Mouse (Mus musculus) large intestine, adult 2 months (tissue): Measurements from ENCODE around the gene Zbtb48. TPM values are rescaled to one million over a fixed set of nuclear protein-coding genes. Genes with fewer than 3 reads are reported as not detected.
A peak's percentile ranks its signal among the peaks of the same experiment; 100 is the strongest.
"Not testable (repeated sequence)": the region's sequence is repeated elsewhere in the genome, so short reads cannot be mapped to it uniquely, and the experiment has no call there.

Source experiments
- DNase-seq: peaks from one replicate; pipeline ENCODE4 v3.0.0-alpha.2; 2012; ENCODE audit warnings: low read depth, low spot score
- WGBS: fragments of 180-500 bp; shearing (Covaris S2); methylation state at CpG from one replicate; pipeline ENCODE4 v1.1.7; 2018; 5-methylcytosine and 5-hydroxymethylcytosine counted together
- polyA plus RNA-seq: library from polyadenylated mRNA; depleted of rRNA; stranded (reverse); fragments of >200 nt; gene quantifications from 2 replicates; pipeline ENCODE4 v1.2.3, GENCODE M21; 2012

Gene Zbtb48
- polyA plus RNA-seq, 1 experiment, result 12.0 TPM

DNA sequence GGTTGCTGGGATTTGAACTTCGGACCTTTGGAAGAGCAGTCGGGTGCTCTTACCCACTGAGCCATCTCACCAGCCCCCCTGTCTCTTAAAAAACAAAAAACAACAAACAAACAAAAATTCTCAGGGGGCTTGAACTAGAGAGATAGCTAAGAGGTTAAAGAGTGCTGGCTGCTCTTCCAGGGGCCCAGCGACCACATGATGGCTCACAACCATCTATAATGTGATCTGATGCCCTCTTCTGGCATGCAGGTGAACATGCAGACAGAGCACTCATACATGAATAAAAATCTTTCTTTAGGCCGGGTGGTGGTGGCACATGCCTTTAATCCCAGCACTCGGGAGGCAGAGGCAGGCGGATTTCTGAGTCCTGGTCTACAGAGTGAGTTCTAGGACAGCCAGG, 9.0 kb upstream of the Zbtb48 start:
- 88% methylated on average over 6 of the region's 6 CpGs for WGBS
- DNase-seq, result not testable (repeated sequence)

DNA sequence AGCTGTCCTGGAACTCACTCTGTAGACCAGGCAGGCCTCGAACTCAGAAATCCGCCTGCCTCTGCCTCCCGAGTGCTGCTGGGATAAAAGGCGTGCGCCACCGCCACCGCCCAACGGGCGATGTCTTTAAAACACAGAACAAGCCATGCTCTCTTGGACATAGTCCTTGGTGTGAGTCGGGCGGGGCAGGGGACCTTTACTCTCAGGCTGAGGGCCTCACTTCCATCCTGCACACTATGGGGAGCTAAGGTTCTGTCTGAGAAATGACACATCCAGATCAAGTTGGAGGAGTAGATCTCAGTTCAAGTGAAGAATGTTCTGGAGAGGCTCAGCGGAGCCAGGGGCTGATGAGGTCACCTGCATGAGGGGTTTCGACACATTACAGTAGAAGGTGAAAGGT, 5.5 kb upstream of the Zbtb48 start:
- no peak for DNase-seq
- WGBS, result 73% methylated on average over 13 of the region's 13 CpGs

DNA sequence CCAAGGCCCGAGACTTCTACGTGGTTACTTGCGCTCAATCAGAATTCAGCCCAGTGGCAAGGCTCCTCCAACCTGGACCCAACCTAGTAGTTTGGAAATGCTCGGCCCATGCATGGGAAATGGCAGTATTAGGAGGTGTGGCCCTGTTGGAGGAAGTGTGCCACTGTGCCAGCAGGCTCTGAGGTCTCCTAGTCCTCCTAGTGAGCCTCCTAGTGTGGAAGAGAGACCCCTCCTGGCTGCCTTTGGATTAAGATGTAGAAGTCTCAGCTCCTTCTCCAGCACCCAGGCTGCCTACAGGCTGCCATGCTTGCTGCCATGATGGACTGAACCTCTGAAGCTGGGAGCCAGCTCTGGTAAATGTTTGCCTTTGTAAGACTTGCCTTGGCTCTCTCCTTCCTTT, 2.5 kb upstream of the Zbtb48 start:
- no peak for DNase-seq
- 65% methylated on average over 4 of the region's 4 CpGs for WGBS

DNA sequence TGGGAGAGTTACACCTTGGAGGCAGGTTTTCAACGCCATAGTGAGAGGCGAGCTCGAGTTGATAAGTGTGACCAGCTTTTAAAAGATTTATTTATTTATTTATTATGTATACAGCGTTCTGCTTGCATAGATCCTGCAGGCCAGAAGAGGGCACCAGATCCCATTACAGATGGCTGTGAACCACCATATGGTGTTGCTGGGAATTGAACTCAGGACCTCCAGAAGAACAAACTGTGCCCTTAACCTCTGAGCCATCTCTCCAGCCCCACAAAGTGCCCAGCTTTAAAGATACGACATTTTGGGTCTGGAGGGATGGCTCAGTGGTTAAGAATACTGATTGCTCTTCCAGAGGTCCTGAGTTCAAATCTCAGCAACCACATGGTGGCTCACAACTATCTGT, 1.6 kb upstream of the Zbtb48 start:
- no peak for DNase-seq
- 33% methylated on average over 5 of the region's 5 CpGs for WGBS

DNA sequence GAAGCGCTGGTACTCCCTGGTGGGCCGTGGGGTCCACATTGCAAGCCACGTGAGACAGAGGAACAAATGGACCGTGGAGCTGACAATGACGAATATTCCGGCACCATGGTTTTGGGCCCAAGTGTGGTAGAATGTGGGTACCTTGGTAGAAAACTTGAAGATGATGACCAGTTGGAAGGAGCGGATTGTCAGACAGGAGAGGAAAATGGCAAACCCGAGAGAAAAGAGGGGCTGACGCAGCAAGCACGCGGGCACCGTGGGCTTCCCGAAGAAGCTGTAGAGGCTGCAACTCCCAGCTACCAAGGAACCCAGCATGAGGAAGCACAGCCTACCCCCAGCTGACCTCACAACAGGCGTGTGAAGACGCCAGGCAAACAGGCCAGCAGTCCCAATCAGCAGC, 985 bp upstream of the Zbtb48 start:
- WGBS, result 64% methylated on average over 15 of the region's 15 CpGs
- DNase-seq, result no peak

DNA sequence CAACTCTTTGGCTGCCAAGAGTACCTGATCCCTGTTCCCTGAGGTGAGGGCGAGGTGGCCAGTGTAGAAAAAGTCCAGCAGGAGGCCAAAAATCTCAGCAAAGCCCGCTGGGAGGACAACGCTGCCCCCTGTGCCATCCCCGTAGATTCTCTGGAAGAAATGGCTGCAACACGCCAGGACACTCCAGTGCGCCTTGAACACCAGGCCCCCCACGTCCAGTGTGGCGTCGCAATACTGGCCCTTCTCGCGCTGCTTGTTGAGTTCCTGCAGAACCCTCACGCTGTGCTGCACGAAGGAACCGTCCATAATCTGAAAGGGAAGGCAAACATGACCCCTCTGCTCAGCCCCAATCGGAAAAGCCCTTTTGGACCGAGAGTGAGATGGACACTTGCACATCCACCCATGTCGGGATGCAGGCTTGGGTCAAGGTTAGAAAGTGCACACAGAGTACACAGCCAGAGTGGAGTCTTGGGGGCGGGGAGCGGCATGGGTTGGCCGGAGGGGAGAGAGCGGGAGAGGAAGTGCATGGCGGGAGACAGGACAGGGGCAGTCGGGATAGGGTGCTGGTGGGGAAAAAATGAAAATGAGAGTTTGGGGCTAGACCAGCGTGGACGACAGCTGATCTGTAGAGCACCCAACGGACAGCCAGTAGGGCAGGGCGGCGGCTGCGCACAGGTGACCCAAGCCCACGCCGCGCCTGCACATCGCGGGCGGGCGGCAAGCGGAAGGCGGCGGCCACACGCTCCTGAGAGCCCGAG, 541 bp downstream of the Zbtb48 start:
- DNase-seq, result no peak
- 1% methylated on average over 41 of the region's 41 CpGs for WGBS

DNA sequence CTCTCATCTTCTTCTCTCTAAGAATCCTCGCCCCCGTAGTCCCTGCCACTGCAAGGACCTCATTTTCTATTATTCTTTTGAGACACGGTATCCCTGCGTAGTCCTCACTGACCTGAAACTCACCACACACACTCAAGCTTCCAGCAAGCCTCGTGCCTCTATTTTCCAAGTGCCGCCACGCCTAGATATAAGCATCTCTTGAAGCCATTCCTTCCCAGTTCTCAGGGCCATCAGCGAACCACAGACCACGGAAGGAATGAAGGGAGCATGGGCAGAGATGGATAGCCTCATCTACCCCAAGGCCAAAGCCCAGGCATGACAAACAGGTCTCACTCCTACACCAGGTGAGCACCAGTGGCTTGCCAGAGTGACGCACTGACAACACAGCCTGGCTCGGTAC, 2.9 kb downstream of the Zbtb48 start:
- 85% methylated on average over 11 of the region's 11 CpGs for WGBS
- DNase-seq, result no peak

DNA sequence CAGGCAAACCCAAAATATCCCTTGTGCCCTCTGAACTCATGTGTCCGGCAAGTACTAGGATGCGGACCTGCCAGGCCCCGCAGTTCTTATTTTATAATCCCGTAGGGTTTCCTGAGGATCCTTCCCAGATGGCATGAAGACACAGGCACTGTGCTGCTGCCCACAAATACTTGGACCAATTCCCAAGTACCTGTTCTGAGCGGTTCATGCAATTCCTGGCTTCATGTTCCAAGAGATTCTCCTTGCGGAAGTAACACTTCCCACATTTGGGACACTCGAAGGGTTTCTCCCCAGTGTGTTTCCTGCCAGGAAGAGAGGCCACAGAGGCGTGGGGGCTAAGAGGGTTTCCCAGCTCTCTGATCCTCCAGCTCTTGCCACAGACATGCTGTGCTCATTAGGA, 5.0 kb downstream of the Zbtb48 start:
- no peak for DNase-seq
- WGBS, result 86% methylated on average over 8 of the region's 8 CpGs

DNA sequence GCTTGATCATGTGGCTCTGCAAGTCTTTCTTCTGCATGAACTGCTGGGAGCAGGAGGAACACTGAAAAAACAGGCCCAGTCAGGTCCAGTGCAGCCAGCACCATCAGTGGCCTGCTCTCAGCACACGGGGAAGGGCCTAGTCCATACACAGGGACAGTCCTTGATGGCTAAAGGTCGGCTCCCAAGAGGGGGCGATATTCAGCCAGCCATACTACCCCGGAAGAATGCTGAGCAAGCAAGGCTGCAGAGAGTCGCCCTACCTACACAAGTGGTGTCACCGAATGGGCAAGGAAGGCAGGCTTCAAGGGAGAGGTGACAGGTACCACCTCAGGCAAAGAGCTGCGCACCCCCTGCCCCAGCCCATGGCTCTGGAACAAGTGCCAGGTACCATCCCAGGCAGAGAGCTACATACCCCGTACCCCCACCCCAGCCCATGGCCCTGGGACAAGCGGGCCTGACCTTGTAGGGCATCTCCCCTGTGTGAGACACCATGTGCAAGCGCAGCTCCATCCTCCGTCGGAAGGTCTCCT, 5.8 kb downstream of the Zbtb48 start:
- DNase-seq, result no peak
- WGBS, result 71% methylated on average over 12 of the region's 12 CpGs

DNA sequence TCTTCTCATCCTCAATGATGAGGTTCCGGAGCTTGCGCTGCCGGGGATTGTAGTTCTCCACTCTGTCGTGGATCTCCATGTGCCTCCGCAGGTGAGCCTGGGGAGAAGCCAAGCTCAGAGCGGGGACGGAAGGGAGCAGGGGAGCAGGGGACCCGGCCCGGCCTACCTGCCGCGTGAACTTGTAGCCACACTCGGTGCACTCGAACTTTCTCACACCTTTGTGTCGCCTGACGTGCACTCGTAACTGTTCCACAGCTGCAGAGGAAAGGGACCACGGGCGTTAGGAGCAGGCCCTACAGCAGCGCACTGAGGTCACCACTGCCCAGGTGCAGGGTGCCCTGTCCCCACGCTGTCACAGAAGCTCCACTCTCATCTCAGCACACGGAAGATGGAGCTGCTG, 7.4 kb downstream of the Zbtb48 start:
- WGBS, result 88% methylated on average over 21 of the region's 21 CpGs
- DNase-seq, result no peak

DNA sequence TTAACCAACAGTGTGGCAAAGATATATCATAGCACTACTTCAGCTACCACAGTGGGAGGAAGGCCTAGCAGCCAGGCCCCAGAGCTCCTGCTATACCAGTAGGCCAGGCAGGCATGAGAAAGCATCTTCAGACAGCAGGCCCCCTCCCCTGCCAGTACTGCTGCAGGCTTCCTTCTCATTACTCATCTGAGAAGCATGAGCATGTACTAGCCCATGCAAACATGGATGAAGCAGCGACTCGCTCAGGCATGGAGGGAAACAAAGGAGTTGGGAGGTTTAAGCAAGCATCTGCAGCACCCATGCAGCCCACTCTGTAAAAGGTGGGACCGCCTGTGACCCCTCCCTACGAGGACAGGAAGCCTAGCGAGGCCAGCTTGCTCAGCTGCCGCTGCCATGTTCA, 8.4 kb downstream of the Zbtb48 start:
- DNase-seq, result no peak
- 83% methylated on average over 6 of the region's 6 CpGs for WGBS

DNA sequence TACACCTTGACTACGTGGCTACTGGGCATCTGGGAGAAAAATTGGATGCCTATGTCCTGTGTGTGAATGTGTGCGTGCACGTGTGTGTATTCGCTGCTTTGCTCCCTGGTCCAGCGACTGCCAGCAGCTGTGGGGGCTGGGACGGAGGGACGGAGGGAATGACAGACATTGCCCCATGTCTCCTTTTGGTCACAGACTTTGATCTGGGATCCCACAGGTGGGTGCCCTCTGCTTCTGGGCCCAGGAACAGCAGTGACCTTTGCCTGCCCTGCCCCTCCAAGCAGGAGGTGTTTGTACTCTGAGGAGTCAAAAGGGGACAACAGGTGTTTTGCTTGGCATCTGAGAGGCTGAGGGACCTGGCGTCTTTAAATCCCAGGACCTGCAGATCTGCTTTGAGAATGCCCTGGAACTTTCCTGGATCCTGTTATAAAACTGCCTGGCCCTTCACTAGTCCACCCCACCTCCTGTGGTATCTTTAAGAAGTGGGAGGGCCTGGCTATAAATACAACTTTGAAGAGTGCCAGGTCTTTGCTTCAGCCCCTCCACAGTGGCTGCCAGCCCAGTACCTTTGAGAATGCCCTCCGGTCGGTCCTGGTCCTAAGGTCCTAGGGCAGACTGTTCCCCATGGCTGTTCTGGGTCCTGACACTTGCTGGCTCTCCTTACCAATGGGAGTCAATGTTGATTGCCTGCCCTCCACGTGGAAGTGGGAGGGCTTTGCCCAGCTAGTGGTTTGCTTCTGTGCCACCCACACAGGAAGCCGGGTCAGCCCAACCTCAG, 14.2 kb downstream of the Zbtb48 start:
- 73% methylated on average over 12 of the region's 12 CpGs for WGBS
- DNase-seq, result no peak

DNA sequence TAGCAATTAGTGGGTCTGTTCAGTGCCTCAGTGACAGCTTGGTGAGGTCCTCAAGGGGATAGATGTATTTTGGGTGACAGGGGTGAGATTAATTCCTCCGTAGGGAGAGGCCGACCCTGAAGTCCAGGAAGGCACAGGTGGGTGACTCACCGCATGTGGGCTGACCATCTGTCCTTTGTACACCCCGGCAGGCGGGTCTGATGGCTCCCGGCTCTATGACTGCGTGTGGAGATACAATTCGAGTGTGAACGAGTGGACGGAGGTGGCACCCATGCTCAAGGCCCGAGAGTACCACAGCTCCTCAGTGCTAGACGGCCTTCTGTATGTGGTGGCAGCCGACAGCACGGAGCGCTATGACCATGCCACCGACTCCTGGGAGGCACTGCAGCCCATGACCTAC, 15.4 kb downstream of the Zbtb48 start:
- WGBS, result 81% methylated on average over 16 of the region's 16 CpGs
- no peak for DNase-seq

DNA sequence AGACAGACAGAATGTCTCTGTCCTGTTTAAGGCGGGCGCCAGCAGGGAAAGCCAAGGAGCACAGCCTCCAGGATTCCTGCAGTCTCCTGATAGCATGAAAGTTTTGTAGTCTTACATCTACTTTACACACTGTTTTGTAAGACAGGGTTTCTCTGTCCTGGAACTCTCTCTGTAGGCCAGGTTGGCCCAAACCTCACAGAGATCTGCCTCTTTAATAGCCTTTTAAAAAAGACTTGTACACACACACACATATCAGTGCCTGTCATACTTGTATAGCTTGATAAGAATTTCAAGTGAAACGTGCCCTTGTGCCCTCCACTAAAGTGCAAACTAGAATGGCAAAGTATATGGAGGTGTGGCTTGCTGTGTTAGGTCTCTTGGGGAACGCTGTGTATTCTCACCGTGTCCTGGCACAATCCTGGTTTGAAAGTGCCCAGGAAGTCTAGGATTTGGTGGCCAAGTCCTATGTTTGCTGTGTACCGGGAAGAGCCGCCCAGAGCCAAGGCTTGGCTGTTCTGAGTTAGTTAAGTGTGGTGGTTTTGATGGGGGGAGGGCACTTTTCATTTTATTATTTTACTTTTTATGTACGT, 16.2 kb downstream of the Zbtb48 start:
- DNase-seq, result no peak
- WGBS, result 35% methylated on average over 8 of the region's 8 CpGs

DNA sequence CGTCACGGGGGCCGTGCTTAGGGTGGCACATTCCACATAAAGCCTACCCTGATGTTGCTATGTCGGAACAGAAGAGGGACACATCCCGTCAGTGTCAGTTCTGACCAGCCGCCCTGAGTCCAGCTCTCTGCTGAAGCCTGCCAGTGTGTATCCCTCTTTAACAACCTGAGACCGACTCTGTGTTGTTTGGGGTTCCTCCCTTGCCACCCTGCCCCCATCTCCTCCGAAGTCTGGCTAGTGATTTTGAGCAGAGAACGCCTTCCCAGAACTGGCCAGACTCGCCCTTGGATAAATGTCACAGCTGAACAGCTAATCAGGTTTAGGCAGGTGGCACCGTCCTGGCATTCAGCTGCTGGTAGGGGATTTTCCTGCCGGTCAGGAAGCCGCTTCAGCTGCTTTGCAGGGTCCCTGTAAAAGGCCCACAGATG, 16.8 kb downstream of the Zbtb48 start:
- DNase-seq, result no peak
- WGBS, result 6% methylated on average over 13 of the region's 13 CpGs

DNA sequence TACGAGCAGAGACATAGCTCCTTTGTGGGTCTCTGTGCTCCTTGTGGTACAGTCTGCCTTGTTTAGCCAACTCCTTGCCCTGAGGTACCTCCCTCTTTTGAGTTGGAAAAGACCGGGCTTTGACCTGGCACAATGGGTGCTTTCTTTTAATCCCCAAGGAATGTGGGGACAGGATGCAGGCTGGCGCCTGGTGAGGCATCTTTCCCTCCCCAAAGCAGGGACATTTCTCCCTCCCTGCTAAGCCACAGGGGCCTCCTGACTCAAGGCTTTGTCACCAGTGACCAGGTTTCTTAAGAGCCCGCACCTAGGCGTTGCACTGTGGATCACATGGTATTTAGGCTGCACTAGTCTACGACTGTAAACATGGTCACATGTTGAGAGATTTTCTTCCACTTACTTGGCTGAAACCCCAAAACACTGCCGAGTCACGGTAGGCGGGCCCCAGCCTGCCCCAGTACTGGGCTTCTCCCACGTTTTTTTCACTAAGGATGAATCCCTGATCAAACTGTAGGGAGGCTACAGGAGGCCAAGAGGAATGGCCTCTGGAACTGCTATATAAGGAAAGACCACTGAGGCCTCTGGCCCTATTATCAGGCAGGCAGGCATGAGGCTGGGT, 17.3 kb downstream of the Zbtb48 start:
- DNase-seq, result no peak
- WGBS, result 2% methylated on average over 10 of the region's 10 CpGs

DNA sequence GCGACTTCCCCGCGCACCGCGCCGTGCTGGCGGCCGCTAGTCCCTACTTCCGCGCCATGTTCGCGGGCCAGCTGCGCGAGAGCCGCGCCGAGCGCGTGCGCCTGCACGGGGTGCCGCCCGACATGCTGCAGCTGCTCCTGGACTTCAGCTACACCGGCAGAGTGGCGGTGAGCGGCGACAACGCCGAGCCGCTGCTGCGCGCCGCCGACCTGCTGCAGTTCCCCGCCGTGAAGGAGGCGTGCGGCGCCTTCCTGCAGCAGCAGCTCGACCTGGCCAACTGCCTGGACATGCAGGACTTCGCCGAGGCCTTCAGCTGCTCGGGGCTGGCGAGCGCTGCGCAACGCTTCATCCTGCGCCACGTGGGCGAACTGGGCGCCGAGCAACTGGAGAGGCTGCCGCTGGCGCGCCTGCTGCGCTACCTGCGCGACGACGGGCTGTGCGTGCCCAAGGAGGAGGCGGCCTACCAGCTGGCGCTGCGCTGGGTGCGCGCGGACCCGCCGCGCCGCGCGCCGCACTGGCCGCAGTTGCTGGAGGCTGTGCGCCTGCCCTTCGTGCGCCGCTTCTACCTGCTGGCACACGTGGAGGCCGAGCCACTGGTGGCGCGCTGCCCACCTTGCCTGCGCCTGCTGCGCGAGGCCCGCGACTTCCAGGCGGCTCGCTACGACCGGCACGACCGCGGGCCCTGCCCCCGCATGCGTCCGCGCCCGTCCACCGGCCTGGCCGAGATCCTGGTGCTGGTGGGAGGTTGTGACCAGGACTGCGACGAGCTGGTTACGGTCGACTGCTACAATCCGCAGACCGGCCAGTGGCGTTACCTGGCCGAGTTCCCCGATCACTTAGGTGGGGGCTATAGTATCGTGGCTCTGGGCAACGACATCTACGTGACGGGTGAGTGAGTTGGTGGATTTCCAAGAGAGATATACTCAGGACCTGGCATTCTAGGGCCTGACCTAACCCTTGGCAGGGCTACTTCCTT, 18.1 kb downstream of the Zbtb48 start:
- DNase-seq, result no peak
- under 1% methylated on average over 115 of the region's 115 CpGs for WGBS

DNA sequence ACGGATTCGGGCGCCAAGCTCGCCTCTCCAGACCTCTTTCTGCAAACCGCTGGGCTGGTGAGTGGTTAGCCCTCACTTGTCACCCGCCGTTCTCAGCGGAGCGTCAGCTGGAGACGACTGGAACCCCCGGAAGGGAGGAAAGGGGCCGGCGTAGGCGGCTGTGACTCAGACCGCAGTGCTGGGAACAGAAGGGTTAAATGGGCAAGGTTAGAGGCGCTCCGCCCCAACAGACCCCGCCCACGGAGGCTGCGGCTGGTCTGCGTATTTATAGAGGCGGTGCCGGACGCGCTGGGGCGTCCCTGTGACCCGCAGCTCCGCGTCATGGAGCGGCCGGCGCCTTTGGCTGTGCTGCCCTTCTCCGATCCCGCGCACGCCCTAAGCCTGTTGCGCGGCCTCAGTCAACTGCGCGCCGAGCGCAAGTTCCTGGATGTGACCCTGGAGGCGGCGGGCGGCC, 18.8 kb downstream of the Zbtb48 start, which contains the start of gene Klhl21:
Gene Klhl21 (plus strand): TSS at position 182 of the 454 bp plus-strand sequence.
- under 1% methylated on average over 45 of the region's 45 CpGs for WGBS
- DNase-seq, result peak; percentile 83

DNA sequence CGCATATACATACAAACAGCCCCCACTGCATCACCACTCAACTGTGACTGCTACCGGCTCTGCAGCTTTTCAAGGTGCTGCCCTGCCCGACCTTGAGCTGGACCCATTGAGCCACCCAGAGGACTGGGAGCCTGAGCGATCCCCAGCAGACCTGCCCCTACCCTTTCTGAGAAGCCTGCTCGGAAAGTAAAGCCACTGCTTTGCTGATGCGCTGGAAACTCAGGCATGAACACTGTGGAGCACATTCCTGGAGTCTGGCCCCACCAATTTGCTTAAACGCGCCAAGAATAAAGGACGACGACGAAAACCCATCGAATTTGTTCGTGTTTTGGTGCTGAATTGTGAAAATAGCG, 19.3 kb downstream of the Zbtb48 start:
- no peak for DNase-seq
- 1% methylated on average over 14 of the region's 14 CpGs for WGBS
